Mouse (Mus musculus): ENCODE results near the gene Spem1.

DNA sequence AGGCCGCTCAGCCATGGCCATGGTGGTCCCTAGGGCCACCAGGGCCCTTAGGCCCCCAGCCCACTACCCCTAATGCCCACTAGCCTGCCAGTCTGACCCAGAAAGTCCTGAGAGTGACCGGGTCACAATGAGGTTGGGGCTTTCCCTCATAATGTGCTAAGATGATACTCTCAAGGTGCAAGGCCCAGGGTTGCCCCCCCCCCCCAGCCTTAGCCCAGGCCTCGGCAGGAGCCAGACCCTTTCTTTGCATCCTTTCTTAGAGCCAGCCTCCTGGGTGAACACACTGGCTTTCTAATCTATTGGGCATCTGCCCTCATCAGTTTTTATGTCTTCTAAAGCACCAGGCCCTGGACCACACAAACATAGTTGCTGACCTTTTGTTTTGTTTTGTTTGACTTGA, at the start of gene Spem1:
- TF ChIP-seq CTCF (IDR thresholded peaks at IDR 0.05; ENCODE audit: borderline replicate concordance, insufficient read depth, low read depth, low read length) (no peak), POLR2A (IDR thresholded peaks at IDR 0.05; ENCODE audit: borderline replicate concordance, insufficient read depth, low read length) (no peak)
